Mouse (Mus musculus) neural tube, embryonic 11.5 days (tissue): ENCODE data around the gene Arid1b. TPM values are rescaled to one million over a fixed set of nuclear protein-coding genes. Genes with fewer than 3 reads are reported as not detected.

Experiments used
- ATAC-seq: fragments of 200-750 bp; cut with Nextera tagmentation; 2 replicates; pipeline ENCODE4 v1.8.0; 2017; ENCODE audit warnings: moderate number of reproducible peaks, mild to moderate bottlenecking, moderate TSS enrichment, moderate library complexity; ENCODE audit not compliant: insufficient read depth, low FRiP score, low TSS enrichment
- DNase-seq: peaks from one replicate; pipeline ENCODE4 v3.0.0-alpha.2; 2015; ENCODE audit warnings: low spot score
- H3K27ac ChIP-seq: fragments of 300-500 bp; sonication (generic); 2 replicates; pipeline ENCODE4 v1.5.1; 2014; ENCODE audit warnings: low read depth, mild to moderate bottlenecking, low read length
- H3K27me3 ChIP-seq: fragments of 300-500 bp; sonication (generic); 2 replicates; pipeline ENCODE4 v1.6.1; 2014; ENCODE audit warnings: mild to moderate bottlenecking, low read length, mixed read lengths; ENCODE audit not compliant: control insufficient read depth, insufficient read depth
- H3K36me3 ChIP-seq: fragments of 300-500 bp; sonication (generic); 2 replicates; pipeline ENCODE4 v1.6.1; 2014; ENCODE audit warnings: mild to moderate bottlenecking, low read length, moderate library complexity, mixed read lengths; ENCODE audit not compliant: control insufficient read depth, insufficient read depth
- H3K4me1 ChIP-seq: fragments of 300-500 bp; sonication (generic); 2 replicates; pipeline ENCODE4 v1.6.1; 2014; ENCODE audit warnings: low read length, mixed read lengths; ENCODE audit not compliant: control insufficient read depth, insufficient read depth
- H3K4me2 ChIP-seq: fragments of 300-500 bp; sonication (generic); 2 replicates; pipeline ENCODE4 v1.6.1; 2014; ENCODE audit warnings: low read depth, mild to moderate bottlenecking, moderate library complexity
- H3K4me3 ChIP-seq: fragments of 300-500 bp; sonication (generic); 2 replicates; pipeline ENCODE4 v1.5.1; 2014; ENCODE audit warnings: low read depth, low read length
- H3K9ac ChIP-seq: fragments of 300-500 bp; sonication (generic); 2 replicates; pipeline ENCODE4 v1.6.1; 2014; ENCODE audit warnings: mild to moderate bottlenecking, low read length
- H3K9me3 ChIP-seq: fragments of 300-500 bp; sonication (generic); 2 replicates; pipeline ENCODE4 v1.6.1; 2016; ENCODE audit warnings: low read length; ENCODE audit not compliant: control insufficient read depth
- WGBS: fragments of 180-500 bp; shearing (Covaris S2); extraction: QIAGEN DNeasy Blood & Tissue Kit; methylation state at CpG from one replicate; pipeline ENCODE4 v1.1.7; 2014; 5-methylcytosine and 5-hydroxymethylcytosine counted together
- polyA plus RNA-seq: library from polyadenylated mRNA; unstranded; fragments of >200 nt; fragmentation: Nextera tagmentation; extraction: Ambion mirVana; gene quantifications from 2 replicates; pipeline ENCODE4 v1.2.1, GENCODE M21; 2014

The Arid1b gene
- polyA plus RNA-seq, 1 experiment from 2014 or later = 14.3 TPM

- H3K36me3 ChIP-seq = no peaks in the 10 kb centered on the region
- no peak overlapping the region for H3K27ac ChIP-seq
- H3K4me3 ChIP-seq = no peak overlapping the region
- no peak overlapping the region for H3K4me2 ChIP-seq
- WGBS = 77% methylated on average over 7 of the region's 7 CpGs
- DNase-seq (no peak), ATAC-seq (no peak)
- no peaks in the 10 kb centered on the region for H3K9me3 ChIP-seq
- no peaks in the 10 kb centered on the region for H3K27me3 ChIP-seq
- H3K4me1 ChIP-seq = no peaks in the 10 kb centered on the region
- no peak overlapping the region for H3K9ac ChIP-seq
Measured at GRCm38 (mm10) chr17:5371521-5371920, 377.4 kb downstream of the Arid1b start.

- Histone ChIP-seq H3K9ac (no peak overlapping the region), H3K4me2 (no peak overlapping the region), H3K36me3 (no peaks in the 10 kb centered on the region), H3K9me3 (no peaks in the 10 kb centered on the region), H3K4me1 (peaks cover 3% of the 10 kb centered on the region; the same call in 1 of the 2 replicates), H3K27ac (no peak overlapping the region), H3K4me3 (no peak overlapping the region), H3K27me3 (no peaks in the 10 kb centered on the region)
- 88% methylated on average over 8 of the region's 8 CpGs for WGBS
- DNase-seq = no peak
- no peak for ATAC-seq
Measured at GRCm38 (mm10) chr17:5372951-5373350, 378.8 kb downstream of the Arid1b start.

- WGBS = 38% methylated on average over 11 of the region's 11 CpGs
- H3K9me3 ChIP-seq = no peaks in the 10 kb centered on the region
- no peak overlapping the region for H3K27ac ChIP-seq
- ATAC-seq (no peak), DNase-seq (no peak)
- no peak overlapping the region for H3K4me3 ChIP-seq
- H3K36me3 ChIP-seq = no peaks in the 10 kb centered on the region
- peaks cover 3% of the 10 kb centered on the region; the same call in 1 of the 2 replicates for H3K4me1 ChIP-seq
- H3K9ac ChIP-seq = no peak overlapping the region
- no peak overlapping the region for H3K4me2 ChIP-seq
- no peaks in the 10 kb centered on the region for H3K27me3 ChIP-seq
Measured at GRCm38 (mm10) chr17:5377151-5377929, 383.2 kb downstream of the Arid1b start.

DNA sequence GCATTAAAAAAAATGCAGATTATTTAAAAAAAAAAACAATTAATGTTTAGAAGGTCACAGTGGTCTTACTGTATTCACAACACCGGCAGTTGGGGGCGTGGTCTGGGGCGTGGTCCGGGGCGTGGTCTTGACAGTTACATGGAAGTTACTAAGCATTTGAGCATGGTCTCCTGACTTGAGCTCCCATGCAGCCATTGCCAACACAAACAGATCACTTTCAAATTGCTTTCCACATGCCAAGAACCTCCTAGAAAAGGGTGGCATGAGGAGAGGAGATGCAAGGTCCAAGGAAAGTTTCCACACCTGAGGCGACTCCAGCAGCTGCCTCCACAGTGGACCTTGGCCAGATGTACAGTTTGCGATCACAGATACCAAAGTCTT lies 383.8 kb downstream of the Arid1b start:
- DNase-seq = peak; percentile 55
- H3K36me3 ChIP-seq = no peaks in the 10 kb centered on the region
- 27% methylated on average over 7 of the region's 7 CpGs for WGBS
- H3K4me3 ChIP-seq = no peak overlapping the region
- ATAC-seq = no peak
- H3K27ac ChIP-seq = no peak overlapping the region
- no peak overlapping the region for H3K9ac ChIP-seq
- no peak overlapping the region for H3K4me2 ChIP-seq
- H3K9me3 ChIP-seq = no peaks in the 10 kb centered on the region
- no peaks in the 10 kb centered on the region for H3K27me3 ChIP-seq
- peaks cover 3% of the 10 kb centered on the region; the same call in 1 of the 2 replicates for H3K4me1 ChIP-seq

DNA sequence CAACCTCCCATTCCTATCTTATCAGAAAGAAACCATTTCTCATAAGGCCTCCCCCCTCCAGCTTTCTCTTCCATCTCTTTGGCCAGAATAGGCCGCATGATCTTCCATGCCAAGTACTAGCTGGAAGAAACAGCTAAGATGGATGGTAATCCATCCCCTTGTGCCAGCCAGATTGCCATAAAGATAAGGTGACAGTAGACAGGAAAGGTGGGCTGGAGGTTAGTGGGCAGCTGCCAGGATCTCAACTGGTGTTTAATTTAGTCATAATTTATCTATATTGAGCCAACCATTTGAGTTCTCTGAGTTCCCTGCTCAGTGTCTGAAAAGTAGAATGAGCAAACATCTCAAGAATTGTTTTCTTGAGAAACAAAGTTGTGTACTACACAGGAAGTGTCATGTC lies 391.6 kb downstream of the Arid1b start:
- DNase-seq = no peak
- H3K4me3 ChIP-seq = no peak overlapping the region
- WGBS = 90% methylated on average over 1 of the region's 1 CpGs

DNA sequence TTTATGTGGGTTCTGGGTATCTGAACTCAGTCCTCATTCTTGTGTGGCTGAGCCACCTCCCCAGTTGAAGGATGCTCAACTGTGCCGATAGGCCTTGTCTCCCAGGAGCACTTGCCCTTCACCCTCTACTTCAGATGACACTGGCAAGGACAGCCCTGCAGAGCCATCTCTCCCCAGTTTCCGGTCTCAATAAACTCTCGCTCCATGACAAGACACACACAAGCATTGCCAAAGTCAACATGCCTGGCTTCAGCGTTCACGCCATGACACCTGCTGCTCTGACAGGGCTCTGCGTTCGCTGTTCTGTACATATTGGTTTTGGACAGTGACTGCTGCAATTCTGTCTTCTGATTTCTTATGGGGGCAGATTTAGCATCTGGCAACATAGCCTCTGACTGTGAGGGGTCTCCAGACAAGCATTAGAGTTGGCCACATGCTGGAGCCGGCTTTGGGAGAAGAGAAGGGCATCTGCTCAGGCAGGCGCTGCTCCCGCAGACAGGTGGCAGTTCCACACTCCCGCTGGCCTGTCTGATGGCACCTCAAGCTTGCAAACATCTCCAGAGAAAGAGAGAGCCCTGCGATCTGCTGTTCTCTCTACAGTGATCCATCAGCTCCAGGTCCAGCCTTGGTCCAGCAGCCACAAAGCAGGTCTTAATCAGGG lies 392.9 kb downstream of the Arid1b start:
- ATAC-seq = no peak
- Histone ChIP-seq H3K9ac (no peak overlapping the region), H3K27me3 (no peaks in the 10 kb centered on the region), H3K4me2 (no peak overlapping the region), H3K4me3 (no peak overlapping the region), H3K36me3 (no peaks in the 10 kb centered on the region), H3K4me1 (no peaks in the 10 kb centered on the region), H3K9me3 (no peaks in the 10 kb centered on the region), H3K27ac (no peak overlapping the region)
- DNase-seq = no peak
- 88% methylated on average over 12 of the region's 12 CpGs for WGBS

More for the DNA sequence above, 391.6 kb downstream of the Arid1b start:
- no peaks in the 10 kb centered on the region for H3K9me3 ChIP-seq
- no peak for ATAC-seq
- no peak overlapping the region for H3K27ac ChIP-seq
- H3K4me1 ChIP-seq = no peaks in the 10 kb centered on the region
- no peak overlapping the region for H3K4me2 ChIP-seq
- H3K27me3 ChIP-seq = no peaks in the 10 kb centered on the region
- H3K9ac ChIP-seq = no peak overlapping the region
- no peaks in the 10 kb centered on the region for H3K36me3 ChIP-seq

DNA sequence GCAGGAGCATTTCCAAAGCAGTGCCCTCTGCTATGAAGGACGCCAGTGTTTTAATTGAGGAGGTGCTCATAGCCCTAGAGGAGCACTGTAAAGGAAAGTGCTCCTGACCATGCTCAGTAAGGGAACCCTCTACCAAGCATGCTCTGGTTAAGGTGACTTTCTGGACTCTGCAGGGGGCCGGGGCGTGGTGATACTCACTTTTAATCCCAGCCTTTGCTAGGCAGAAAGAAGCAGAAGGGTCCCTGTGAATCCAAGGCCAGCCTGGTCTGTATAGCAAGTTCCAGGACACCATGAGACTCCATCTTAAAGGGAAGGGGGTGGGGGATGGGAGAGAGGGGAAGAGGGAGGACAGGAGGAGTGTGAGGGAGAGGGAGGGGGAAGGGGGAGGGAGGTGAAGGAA lies 394.2 kb downstream of the Arid1b start:
- Histone ChIP-seq H3K4me1 (no peaks in the 10 kb centered on the region), H3K36me3 (no peaks in the 10 kb centered on the region), H3K9me3 (no peaks in the 10 kb centered on the region), H3K4me3 (no peak overlapping the region), H3K27me3 (no peaks in the 10 kb centered on the region), H3K27ac (no peak overlapping the region), H3K9ac (no peak overlapping the region), H3K4me2 (no peak overlapping the region)
- 64% methylated on average over 3 of the region's 3 CpGs for WGBS
- DNase-seq (no peak), ATAC-seq (no peak)

- 68% methylated on average over 10 of the region's 10 CpGs for WGBS
- H3K27me3 ChIP-seq = no peaks in the 10 kb centered on the region
- H3K9me3 ChIP-seq = no peaks in the 10 kb centered on the region
- H3K4me2 ChIP-seq = no peak overlapping the region
- no peaks in the 10 kb centered on the region for H3K4me1 ChIP-seq
- ATAC-seq = no peak
- no peak overlapping the region for H3K9ac ChIP-seq
- H3K4me3 ChIP-seq = no peak overlapping the region
- no peak overlapping the region for H3K27ac ChIP-seq
- no peaks in the 10 kb centered on the region for H3K36me3 ChIP-seq
- DNase-seq = no peak
Measured at GRCm38 (mm10) chr17:5390682-5391081, 396.6 kb downstream of the Arid1b start.
